Mouse (Mus musculus) ES-E14 (cell line): ENCODE results near the gene Adamts8.

Source experiments
- MAFK ChIP-seq: IDR thresholded peaks from 2 replicates; pipeline ENCODE4 v1.6.1; 2014; ENCODE audit warnings: mild to moderate bottlenecking, low read depth, low read length, inconsistent platforms; ENCODE audit not compliant: insufficient read depth
- ZC3H11A ChIP-seq: IDR thresholded peaks from 2 replicates; pipeline ENCODE4 v1.6.1; 2012; ENCODE audit warnings: low read depth, mild to moderate bottlenecking, inconsistent platforms, low read length, borderline replicate concordance

- no peak for TF ChIP-seq MAFK
- no peak for TF ChIP-seq ZC3H11A
Measured at GRCm38 (mm10) chr9:30921261-30922103, 20.9 kb upstream of the Adamts8 start.
